Mouse (Mus musculus): ENCODE data around the gene Dag1. TPM values are rescaled to one million over a fixed set of nuclear protein-coding genes. Genes with fewer than 3 reads are reported as not detected.

Gene Dag1
- polyA plus RNA-seq, 1 experiment, result 66.8 TPM

GRCm38 (mm10) chr9:108262494-108263049, 1.2 kb downstream of the Dag1 start:
- Histone ChIP-seq H3K4me1 (ENCODE audit: control insufficient read depth, insufficient read depth, low read length) (peaks cover 22% of the 10 kb centered on the region; the same call in 1 of the 2 replicates), H3K4me3 (ENCODE audit: insufficient read depth, low read depth, low read length) (peak overlapping the region; percentile 91), H3K27me3 (replicated peaks; ENCODE audit: control insufficient read depth, insufficient read depth, low read length) (no peaks in the 10 kb centered on the region), H3K36me3 (ENCODE audit: control insufficient read depth, insufficient read depth, low read length) (no peaks in the 10 kb centered on the region), H3K27ac (ENCODE audit: insufficient read depth, low read depth, low read length) (peak overlapping the region; percentile 76)
- peak; percentile 36 for DNase-seq
- no peak for TF ChIP-seq CTCF (conservative IDR thresholded peaks at IDR 0.05; ENCODE audit: insufficient read depth, insufficient read length, low read depth, low read length)
- TF ChIP-seq POLR2A (IDR thresholded peaks at IDR 0.05; ENCODE audit: low read depth, low read length), result no peak
- WGBS, result 21% methylated on average over 11 of the region's 11 CpGs

GRCm38 (mm10) chr9:108261865-108262264, 1.9 kb downstream of the Dag1 start:
- Histone ChIP-seq H3K27me3 (replicated peaks; ENCODE audit: control insufficient read depth, insufficient read depth, low read length) (no peaks in the 10 kb centered on the region), H3K4me1 (ENCODE audit: control insufficient read depth, insufficient read depth, low read length) (peaks cover 19% of the 10 kb centered on the region; the same call in 1 of the 2 replicates), H3K27ac (ENCODE audit: insufficient read depth, low read depth, low read length) (peak overlapping the region; percentile 76), H3K4me3 (ENCODE audit: insufficient read depth, low read depth, low read length) (peak overlapping the region; percentile 53), H3K36me3 (ENCODE audit: control insufficient read depth, insufficient read depth, low read length) (no peaks in the 10 kb centered on the region)
- DNase-seq, result no peak
- WGBS, result 25% methylated on average over 7 of the region's 7 CpGs
- TF ChIP-seq CTCF (conservative IDR thresholded peaks at IDR 0.05; ENCODE audit: insufficient read depth, insufficient read length, low read depth, low read length) (no peak), POLR2A (IDR thresholded peaks at IDR 0.05; ENCODE audit: low read depth, low read length) (no peak)

GRCm38 (mm10) chr9:108260526-108260925, 3.2 kb downstream of the Dag1 start:
- Histone ChIP-seq H3K27me3 (replicated peaks; ENCODE audit: control insufficient read depth, insufficient read depth, low read length) (no peaks in the 10 kb centered on the region), H3K36me3 (ENCODE audit: control insufficient read depth, insufficient read depth, low read length) (no peaks in the 10 kb centered on the region), H3K4me3 (ENCODE audit: insufficient read depth, low read depth, low read length) (no peak overlapping the region), H3K27ac (ENCODE audit: insufficient read depth, low read depth, low read length) (peak overlapping the region; percentile 5; the same call in 1 of the 2 replicates), H3K4me1 (ENCODE audit: control insufficient read depth, insufficient read depth, low read length) (peaks cover 19% of the 10 kb centered on the region; the same call in 1 of the 2 replicates)
- WGBS, result 68% methylated on average over 4 of the region's 4 CpGs
- no peak for TF ChIP-seq POLR2A (IDR thresholded peaks at IDR 0.05; ENCODE audit: low read depth, low read length)
- no peak for TF ChIP-seq CTCF (conservative IDR thresholded peaks at IDR 0.05; ENCODE audit: insufficient read depth, insufficient read length, low read depth, low read length)
- DNase-seq, result no peak

GRCm38 (mm10) chr9:108252766-108253165, 11.0 kb downstream of the Dag1 start:
- Histone ChIP-seq H3K27ac (ENCODE audit: insufficient read depth, low read depth, low read length) (no peak overlapping the region), H3K4me3 (ENCODE audit: insufficient read depth, low read depth, low read length) (no peak overlapping the region), H3K27me3 (replicated peaks; ENCODE audit: control insufficient read depth, insufficient read depth, low read length) (no peaks in the 10 kb centered on the region), H3K36me3 (ENCODE audit: control insufficient read depth, insufficient read depth, low read length) (peaks cover 6% of the 10 kb centered on the region), H3K4me1 (ENCODE audit: control insufficient read depth, insufficient read depth, low read length) (no peaks in the 10 kb centered on the region; the same call in 1 of the 2 replicates)
- TF ChIP-seq POLR2A (IDR thresholded peaks at IDR 0.05; ENCODE audit: low read depth, low read length) (no peak), CTCF (conservative IDR thresholded peaks at IDR 0.05; ENCODE audit: insufficient read depth, insufficient read length, low read depth, low read length) (no peak)
- WGBS, result 89% methylated on average over 7 of the region's 7 CpGs
- no peak for DNase-seq

- no peak overlapping the region for H3K4me3 ChIP-seq (ENCODE audit: insufficient read depth, low read depth, low read length)
- 91% methylated on average over 6 of the region's 6 CpGs for WGBS
- H3K27ac ChIP-seq (ENCODE audit: insufficient read depth, low read depth, low read length), result no peak overlapping the region
- peaks cover 2% of the 10 kb centered on the region; the same call in 1 of the 2 replicates for H3K4me1 ChIP-seq (ENCODE audit: control insufficient read depth, insufficient read depth, low read length)
- no peaks in the 10 kb centered on the region for H3K27me3 ChIP-seq (replicated peaks; ENCODE audit: control insufficient read depth, insufficient read depth, low read length)
- no peak for TF ChIP-seq CTCF (conservative IDR thresholded peaks at IDR 0.05; ENCODE audit: insufficient read depth, insufficient read length, low read depth, low read length)
- no peak for TF ChIP-seq POLR2A (IDR thresholded peaks at IDR 0.05; ENCODE audit: low read depth, low read length)
- no peak for DNase-seq
- H3K36me3 ChIP-seq (ENCODE audit: control insufficient read depth, insufficient read depth, low read length), result peaks cover 6% of the 10 kb centered on the region
Observed at GRCm38 (mm10) chr9:108251877-108252276, 11.9 kb downstream of the Dag1 start.

- 62% methylated on average over 5 of the region's 5 CpGs for WGBS
- Histone ChIP-seq H3K4me3 (ENCODE audit: insufficient read depth, low read depth, low read length) (no peak overlapping the region), H3K27ac (ENCODE audit: insufficient read depth, low read depth, low read length) (0 out of 2 replicates have a peak overlapping the region, but pooled peaks have one; percentile 27), H3K27me3 (replicated peaks; ENCODE audit: control insufficient read depth, insufficient read depth, low read length) (no peaks in the 10 kb centered on the region), H3K36me3 (ENCODE audit: control insufficient read depth, insufficient read depth, low read length) (peaks cover 6% of the 10 kb centered on the region), H3K4me1 (ENCODE audit: control insufficient read depth, insufficient read depth, low read length) (0 out of 2 replicates have a peak, but pooled peaks cover 5% of the 10 kb centered on the region)
- no peak for DNase-seq
- no peak for TF ChIP-seq POLR2A (IDR thresholded peaks at IDR 0.05; ENCODE audit: low read depth, low read length)
- no peak for TF ChIP-seq CTCF (conservative IDR thresholded peaks at IDR 0.05; ENCODE audit: insufficient read depth, insufficient read length, low read depth, low read length)
Observed at GRCm38 (mm10) chr9:108248957-108249356, 14.8 kb downstream of the Dag1 start.

GRCm38 (mm10) chr9:108244984-108245383, 18.8 kb downstream of the Dag1 start:
- TF ChIP-seq CTCF (conservative IDR thresholded peaks at IDR 0.05; ENCODE audit: insufficient read depth, insufficient read length, low read depth, low read length) (peak; percentile 48), POLR2A (IDR thresholded peaks at IDR 0.05; ENCODE audit: low read depth, low read length) (no peak)
- WGBS, result 57% methylated on average over 3 of the region's 3 CpGs
- 0 out of 2 replicates have a peak, but pooled peaks cover 5% of the 10 kb centered on the region for H3K4me1 ChIP-seq (ENCODE audit: control insufficient read depth, insufficient read depth, low read length)
- H3K4me3 ChIP-seq (ENCODE audit: insufficient read depth, low read depth, low read length), result no peak overlapping the region
- H3K36me3 ChIP-seq (ENCODE audit: control insufficient read depth, insufficient read depth, low read length), result no peaks in the 10 kb centered on the region; the same call in none of the 2 replicates
- no peak for DNase-seq
- no peak overlapping the region for H3K27ac ChIP-seq (ENCODE audit: insufficient read depth, low read depth, low read length)
- H3K27me3 ChIP-seq (replicated peaks; ENCODE audit: control insufficient read depth, insufficient read depth, low read length), result no peaks in the 10 kb centered on the region
